Mouse (Mus musculus) MEL (cell line): Measurements from ENCODE around the gene Casp2.

Experiments
- ELF1 ChIP-seq: IDR thresholded peaks from 2 replicates; pipeline ENCODE4 v1.6.1; 2014; ENCODE audit warnings: low read depth, mild to moderate bottlenecking, inconsistent platforms, low read length, improper control_type of control experiment, moderate library complexity
- USF1 ChIP-seq: IDR thresholded peaks from 2 replicates; pipeline ENCODE4 v1.6.1; 2014; ENCODE audit warnings: low read depth, mild to moderate bottlenecking, inconsistent platforms, low read length, improper control_type of control experiment, moderate library complexity

- TF ChIP-seq USF1 (no peak), ELF1 (no peak)
Observed at GRCm38 (mm10) chr6:42260430-42260829, 4.4 kb upstream of the Casp2 start.
